Mouse (Mus musculus) olfactory bulb, adult 2 months (tissue): ENCODE measurements around the gene Trim14.

Source experiments
- CTCF ChIP-seq: fragments of 200-500 bp; IDR thresholded peaks from 2 replicates; pipeline ENCODE4 v1.5.1; 2012; ENCODE audit warnings: low read depth, mild to moderate bottlenecking, low read length, moderate library complexity; ENCODE audit not compliant: insufficient read depth
- POLR2A ChIP-seq: fragments of 200-500 bp; IDR thresholded peaks from 2 replicates; pipeline ENCODE4 v1.6.1; 2012; ENCODE audit warnings: mild to moderate bottlenecking, low read depth, low read length, moderate library complexity; ENCODE audit not compliant: insufficient read depth

DNA sequence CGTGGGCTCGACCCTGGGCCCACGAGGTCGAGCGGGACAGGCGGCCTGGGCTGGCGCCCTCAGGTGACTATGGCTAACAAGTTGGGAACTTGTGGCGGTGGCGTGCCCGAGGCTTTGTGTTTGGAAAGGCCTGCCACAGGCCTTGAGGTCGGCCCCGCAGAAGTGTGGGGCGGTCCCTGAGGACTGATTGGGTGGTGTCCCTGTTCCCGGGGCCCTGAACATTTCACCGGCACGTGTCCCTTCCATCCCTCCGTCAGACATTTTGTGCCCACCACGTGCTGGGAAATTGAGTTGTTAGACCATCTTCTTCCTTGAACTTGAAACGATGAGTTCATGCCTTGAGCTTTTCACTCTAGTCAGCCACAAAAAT, 83.5 kb downstream of the Trim14 start:
- TF ChIP-seq CTCF (no peak), POLR2A (no peak)
